Mouse (Mus musculus): Measurements from ENCODE around the gene Pepd.

The Pepd gene

GRCm38 (mm10) chr7:34911919-34912897 is at the start of gene Pepd:
Gene Pepd, plus strand, starts transcription at chr7:34912379.
- peak; percentile 91 for DNase-seq (ENCODE audit: low read depth)

- DNase-seq (ENCODE audit: low read depth) = no peak
Measured at GRCm38 (mm10) chr7:34867289-34867688, 44.9 kb upstream of the Pepd start.

GRCm38 (mm10) chr7:34869693-34870092 is 42.5 kb upstream of the Pepd start:
- no peak for DNase-seq (ENCODE audit: low read depth)

- peak; percentile 12 for DNase-seq (ENCODE audit: low read depth)
Measured at GRCm38 (mm10) chr7:34876787-34877186, 35.4 kb upstream of the Pepd start.

- DNase-seq (ENCODE audit: low read depth) = no peak
Measured at GRCm38 (mm10) chr7:34877820-34878219, 34.4 kb upstream of the Pepd start.

- no peak for DNase-seq (ENCODE audit: low read depth)
Measured at GRCm38 (mm10) chr7:34888441-34888840, 23.7 kb upstream of the Pepd start.

GRCm38 (mm10) chr7:34888891-34889290 is 23.3 kb upstream of the Pepd start:
- DNase-seq (ENCODE audit: low read depth) = no peak

- DNase-seq (ENCODE audit: low read depth) = no peak
Measured at GRCm38 (mm10) chr7:34892845-34893244, 19.3 kb upstream of the Pepd start.

GRCm38 (mm10) chr7:34896461-34896860 is 15.7 kb upstream of the Pepd start:
- DNase-seq (ENCODE audit: low read depth) = no peak

GRCm38 (mm10) chr7:34897058-34897457 is 15.1 kb upstream of the Pepd start:
- DNase-seq (ENCODE audit: low read depth) = no peak

- DNase-seq (ENCODE audit: low read depth) = peak; percentile 18
Measured at GRCm38 (mm10) chr7:34910096-34911066, 1.8 kb upstream of the Pepd start.

GRCm38 (mm10) chr7:34913956-34914355 is 1.8 kb downstream of the Pepd start:
- no peak for DNase-seq (ENCODE audit: low read depth)

GRCm38 (mm10) chr7:34915555-34915954 is 3.4 kb downstream of the Pepd start:
- DNase-seq (ENCODE audit: low read depth) = no peak

- DNase-seq (ENCODE audit: low read depth) = no peak
Measured at GRCm38 (mm10) chr7:34917558-34917957, 5.4 kb downstream of the Pepd start.

- DNase-seq (ENCODE audit: low read depth) = no peak
Measured at GRCm38 (mm10) chr7:34917998-34918397, 5.8 kb downstream of the Pepd start.

- peak; percentile 16 for DNase-seq (ENCODE audit: low read depth)
Measured at GRCm38 (mm10) chr7:34918416-34918815, 6.2 kb downstream of the Pepd start.

- DNase-seq (ENCODE audit: low read depth) = no peak
Measured at GRCm38 (mm10) chr7:34919054-34919453, 6.9 kb downstream of the Pepd start.

- peak; percentile 71 for DNase-seq (ENCODE audit: low read depth)
Measured at GRCm38 (mm10) chr7:34919809-34920208, 7.6 kb downstream of the Pepd start.

GRCm38 (mm10) chr7:34925208-34925607 is 13.0 kb downstream of the Pepd start:
- no peak for DNase-seq (ENCODE audit: low read depth)

- DNase-seq (ENCODE audit: low read depth) = no peak
Measured at GRCm38 (mm10) chr7:34925956-34926355, 13.8 kb downstream of the Pepd start.

- no peak for DNase-seq (ENCODE audit: low read depth)
Measured at GRCm38 (mm10) chr7:34929614-34930262, 17.6 kb downstream of the Pepd start.

GRCm38 (mm10) chr7:34930263-34930757 is 18.1 kb downstream of the Pepd start:
- DNase-seq (ENCODE audit: low read depth) = no peak

Measured in induced T-regulatory cell, adult 2 months (primary cell).